Mouse (Mus musculus) embryonic facial prominence, embryonic 14.5 days (tissue): Measurements from ENCODE around the gene Sgip1. TPM values are rescaled to one million over a fixed set of nuclear protein-coding genes. Genes with fewer than 3 reads are reported as not detected.

Source experiments
- ATAC-seq: fragments of 200-750 bp; cut with Nextera tagmentation; 2 replicates; pipeline ENCODE4 v1.8.0; 2017; ENCODE audit warnings: low read depth, moderate number of reproducible peaks, moderate TSS enrichment
- DNase-seq: peaks from one replicate; pipeline ENCODE4 v3.0.0-alpha.2; 2015; ENCODE audit warnings: low spot score
- H3K27ac ChIP-seq: fragments of 300-500 bp; sonication (generic); replicated peaks from 2 replicates; pipeline ENCODE4 v1.5.1; 2014; ENCODE audit warnings: low read depth, mild to moderate bottlenecking, low read length, moderate library complexity
- H3K27me3 ChIP-seq: fragments of 300-500 bp; sonication (generic); replicated peaks from 2 replicates; pipeline ENCODE4 v1.6.1; 2014; ENCODE audit warnings: low read length; ENCODE audit not compliant: control insufficient read depth, insufficient read depth
- H3K36me3 ChIP-seq: fragments of 300-500 bp; sonication (generic); 2 replicates; pipeline ENCODE4 v1.6.1; 2014; ENCODE audit warnings: low read length, mixed read lengths; ENCODE audit not compliant: control insufficient read depth, insufficient read depth
- H3K4me1 ChIP-seq: fragments of 300-500 bp; sonication (generic); 2 replicates; pipeline ENCODE4 v1.6.1; 2014; ENCODE audit warnings: antibody characterized with exemption, low read length; ENCODE audit not compliant: control insufficient read depth, insufficient read depth
- H3K4me2 ChIP-seq: fragments of 300-500 bp; sonication (generic); 2 replicates; pipeline ENCODE4 v1.6.1; 2014; ENCODE audit warnings: low read depth, mild to moderate bottlenecking, low read length, moderate library complexity, mixed read lengths
- H3K4me3 ChIP-seq: fragments of 300-500 bp; sonication (generic); 2 replicates; pipeline ENCODE4 v1.5.1; 2014; ENCODE audit warnings: low read depth, mild to moderate bottlenecking, low read length
- H3K9ac ChIP-seq: fragments of 300-500 bp; sonication (generic); 2 replicates; pipeline ENCODE4 v1.6.1; 2014; ENCODE audit warnings: low read depth, mild to moderate bottlenecking, low read length, moderate library complexity, mixed read lengths
- H3K9me3 ChIP-seq: fragments of 300-500 bp; sonication (generic); 2 replicates; pipeline ENCODE4 v1.6.1; 2016; ENCODE audit warnings: low read length; ENCODE audit not compliant: control insufficient read depth
- WGBS: fragments of 180-500 bp; shearing (Covaris S2); extraction: QIAGEN DNeasy Blood & Tissue Kit; methylation state at CpG from one replicate; pipeline ENCODE4 v1.1.7; 2014; 5-methylcytosine and 5-hydroxymethylcytosine counted together
- polyA plus RNA-seq: library from polyadenylated mRNA; unstranded; fragments of >200 nt; fragmentation: Nextera tagmentation; extraction: Ambion mirVana; gene quantifications from 2 replicates; pipeline ENCODE4 v1.2.1, GENCODE M21; 2014

The Sgip1 gene
- polyA plus RNA-seq, 1 experiment from 2014 or later, result 4.0 TPM

DNA sequence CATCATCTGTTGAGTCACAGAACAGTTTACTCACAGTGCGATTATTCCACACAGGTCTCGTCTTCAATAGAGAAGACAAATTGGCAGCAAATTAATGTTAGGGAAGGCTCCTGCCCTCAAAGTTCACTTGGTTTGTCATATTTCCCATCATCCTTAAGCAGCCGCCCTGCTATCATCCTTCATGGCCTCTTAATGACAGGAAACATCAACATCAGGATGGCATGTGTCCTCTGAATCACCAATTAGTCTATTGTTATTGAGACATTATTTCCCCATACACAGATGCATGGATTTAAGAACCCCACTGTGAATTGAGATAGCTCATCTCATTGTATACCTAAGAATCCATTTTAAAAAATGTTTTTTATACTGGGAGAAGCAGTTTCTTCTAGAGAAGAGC is 10.1 kb upstream of the Sgip1 start:
- 88% methylated on average over 3 of the region's 3 CpGs for WGBS
- Histone ChIP-seq H3K27me3 (no peaks in the 10 kb centered on the region), H3K4me1 (no peaks in the 10 kb centered on the region), H3K9ac (no peak overlapping the region), H3K36me3 (no peaks in the 10 kb centered on the region), H3K27ac (no peak overlapping the region), H3K4me2 (no peak overlapping the region), H3K4me3 (no peak overlapping the region), H3K9me3 (no peaks in the 10 kb centered on the region)
- DNase-seq, result no peak
- no peak for ATAC-seq

DNA sequence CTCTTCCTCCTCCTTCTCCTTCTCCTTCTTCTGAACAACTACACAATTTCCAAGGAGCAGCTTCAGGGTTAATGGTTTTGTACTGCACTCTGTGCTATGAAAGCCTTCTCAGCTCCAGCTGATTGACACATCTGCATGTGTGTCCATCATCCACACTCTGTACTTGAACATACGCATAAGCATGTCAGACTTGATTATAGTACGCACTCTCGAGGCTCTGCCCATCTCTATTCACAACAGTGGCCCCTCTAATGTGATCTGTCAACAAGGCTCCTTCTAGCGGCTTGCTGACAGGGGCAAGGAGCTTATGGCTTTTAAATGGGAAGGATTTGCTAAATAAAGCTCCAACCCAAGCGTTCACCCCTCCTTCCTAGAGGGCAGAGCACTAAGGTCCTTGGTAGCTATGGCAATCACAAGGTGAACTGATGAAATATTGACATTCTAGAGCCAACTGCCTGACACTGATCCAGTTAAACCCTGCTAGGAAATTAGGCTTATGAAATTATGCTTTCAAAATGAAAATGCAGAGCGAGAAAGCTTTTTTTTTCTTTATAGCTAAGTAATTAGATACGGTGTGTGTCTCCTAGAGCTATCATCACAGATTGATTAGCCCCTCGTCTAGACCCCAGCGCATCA is 7.0 kb upstream of the Sgip1 start:
- Histone ChIP-seq H3K27me3 (no peaks in the 10 kb centered on the region), H3K4me3 (no peak overlapping the region), H3K9ac (no peak overlapping the region), H3K9me3 (no peaks in the 10 kb centered on the region), H3K27ac (no peak overlapping the region), H3K4me1 (no peaks in the 10 kb centered on the region), H3K36me3 (no peaks in the 10 kb centered on the region), H3K4me2 (no peak overlapping the region)
- ATAC-seq, result no peak
- no peak for DNase-seq
- WGBS, result 64% methylated on average over 9 of the region's 9 CpGs

DNA sequence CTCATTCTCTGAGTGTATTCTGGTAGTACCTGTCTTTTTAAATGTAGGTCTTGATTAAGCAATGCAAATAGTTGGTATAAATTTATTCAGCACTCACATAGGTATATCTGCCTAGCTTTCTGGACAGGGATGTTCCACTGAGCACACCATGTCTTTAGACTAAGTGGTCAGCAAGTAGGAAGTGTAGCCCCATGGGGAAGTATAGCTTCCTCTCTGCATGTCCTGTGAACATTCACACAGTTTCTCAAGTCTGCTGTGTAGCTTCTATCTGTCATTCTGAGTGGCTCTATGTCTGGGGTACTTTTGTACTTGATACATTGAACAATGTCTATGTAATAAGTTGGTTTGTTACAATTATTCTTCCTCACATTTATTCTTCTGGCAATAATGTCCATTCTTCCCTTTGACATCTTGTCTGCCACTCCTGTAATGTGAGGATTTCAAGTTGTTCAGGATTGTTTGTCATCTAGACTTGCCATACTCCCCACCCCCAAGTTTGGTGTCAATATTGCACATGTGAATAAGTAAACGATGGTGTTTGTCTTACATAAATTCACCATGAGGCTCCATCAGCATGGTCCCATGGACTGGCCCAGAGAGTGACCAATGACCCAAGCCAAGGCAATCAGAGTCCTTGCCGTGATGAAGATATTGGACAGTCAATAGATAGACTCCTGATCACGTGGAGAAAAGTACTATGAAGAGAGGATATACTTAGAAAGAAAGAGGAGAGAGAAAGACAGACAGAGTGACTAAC is 12.4 kb downstream of the Sgip1 start:
- no peaks in the 10 kb centered on the region for H3K27me3 ChIP-seq
- H3K4me3 ChIP-seq, result no peak overlapping the region
- no peak for ATAC-seq
- H3K27ac ChIP-seq, result no peak overlapping the region
- 81% methylated on average over 3 of the region's 3 CpGs for WGBS
- no peak for DNase-seq
- no peaks in the 10 kb centered on the region for H3K4me1 ChIP-seq
- H3K9ac ChIP-seq, result no peak overlapping the region
- no peak overlapping the region for H3K4me2 ChIP-seq
- no peaks in the 10 kb centered on the region for H3K36me3 ChIP-seq
- H3K9me3 ChIP-seq, result no peaks in the 10 kb centered on the region

- Histone ChIP-seq H3K27me3 (no peaks in the 10 kb centered on the region), H3K9me3 (no peaks in the 10 kb centered on the region), H3K4me1 (no peaks in the 10 kb centered on the region), H3K36me3 (no peaks in the 10 kb centered on the region), H3K9ac (peak overlapping the region; percentile 70), H3K27ac (peak overlapping the region; percentile 84), H3K4me2 (peak overlapping the region; percentile 97), H3K4me3 (peak overlapping the region; percentile 54)
- under 1% methylated on average over 39 of the region's 41 CpGs for WGBS
- ATAC-seq (peak; percentile 48), DNase-seq (peak; percentile 77)
These were observed 18.2 kb downstream of the Sgip1 start for GRCm38 (mm10) chr4:102759095-102759890.

DNA sequence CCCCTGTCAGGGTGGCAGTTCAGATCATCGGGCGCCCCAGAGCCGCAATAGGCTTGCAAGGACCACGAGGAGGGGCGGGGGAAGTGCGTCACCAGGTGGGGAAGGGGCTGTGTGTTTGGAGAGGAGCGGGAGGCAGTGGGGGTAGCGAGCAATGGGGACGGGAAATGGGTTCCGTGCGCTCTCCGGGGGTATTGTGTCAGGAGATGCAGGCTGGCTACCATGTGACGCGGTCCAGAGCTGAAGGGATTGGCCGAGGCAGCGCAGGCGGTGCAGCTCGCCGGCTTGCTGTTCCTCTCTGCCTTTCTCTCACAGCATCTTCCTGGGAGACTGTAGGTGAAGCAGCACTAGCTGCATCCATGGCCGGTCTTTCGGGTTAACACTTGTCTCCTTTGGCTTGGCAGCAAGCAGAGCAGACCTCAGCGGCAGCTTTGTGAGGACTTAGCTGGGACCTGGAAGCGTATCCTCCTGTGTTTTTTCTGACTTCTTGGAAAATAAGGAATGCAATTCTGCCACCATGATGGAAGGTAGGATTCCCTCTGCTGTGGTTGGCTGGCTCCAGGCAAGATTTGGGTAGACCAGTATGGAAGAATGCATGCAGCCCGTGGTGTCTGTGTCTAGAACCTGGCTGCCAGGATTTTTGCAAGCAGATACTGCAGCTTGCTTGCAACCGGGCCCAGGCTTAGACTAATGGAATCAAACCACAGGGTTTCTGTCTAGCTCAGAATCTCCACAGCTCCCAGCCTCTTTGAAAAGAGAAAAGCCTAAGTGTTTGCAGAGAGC is 19.1 kb downstream of the Sgip1 start:
- Histone ChIP-seq H3K4me3 (peak overlapping the region; percentile 54), H3K36me3 (no peaks in the 10 kb centered on the region), H3K27me3 (no peaks in the 10 kb centered on the region), H3K9ac (peak overlapping the region; percentile 70), H3K27ac (peak overlapping the region; percentile 84), H3K4me2 (peak overlapping the region; percentile 97), H3K9me3 (no peaks in the 10 kb centered on the region), H3K4me1 (no peaks in the 10 kb centered on the region)
- peak; percentile 96 for ATAC-seq
- 1% methylated on average over 20 of the region's 25 CpGs for WGBS
- DNase-seq, result peak; percentile 90

- H3K4me1 ChIP-seq, result no peaks in the 10 kb centered on the region
- no peaks in the 10 kb centered on the region for H3K9me3 ChIP-seq
- H3K9ac ChIP-seq, result no peak overlapping the region
- no peaks in the 10 kb centered on the region for H3K36me3 ChIP-seq
- no peak for DNase-seq
- ATAC-seq, result no peak
- H3K4me3 ChIP-seq, result no peak overlapping the region
- WGBS, result 86% methylated on average over 7 of the region's 7 CpGs
- peak overlapping the region; percentile 97; the same call in 1 of the 2 replicates for H3K4me2 ChIP-seq
- H3K27me3 ChIP-seq, result no peaks in the 10 kb centered on the region
- no peak overlapping the region for H3K27ac ChIP-seq
These were observed 21.0 kb downstream of the Sgip1 start for GRCm38 (mm10) chr4:102762075-102762474.

- DNase-seq, result no peak
- Histone ChIP-seq H3K4me1 (no peaks in the 10 kb centered on the region), H3K9ac (no peak overlapping the region), H3K9me3 (no peaks in the 10 kb centered on the region), H3K36me3 (no peaks in the 10 kb centered on the region), H3K4me3 (no peak overlapping the region), H3K27me3 (no peaks in the 10 kb centered on the region), H3K4me2 (no peak overlapping the region), H3K27ac (no peak overlapping the region)
- ATAC-seq, result no peak
- 71% methylated on average over 1 of the region's 1 CpGs for WGBS
These were observed 28.0 kb downstream of the Sgip1 start for GRCm38 (mm10) chr4:102769070-102769469.

DNA sequence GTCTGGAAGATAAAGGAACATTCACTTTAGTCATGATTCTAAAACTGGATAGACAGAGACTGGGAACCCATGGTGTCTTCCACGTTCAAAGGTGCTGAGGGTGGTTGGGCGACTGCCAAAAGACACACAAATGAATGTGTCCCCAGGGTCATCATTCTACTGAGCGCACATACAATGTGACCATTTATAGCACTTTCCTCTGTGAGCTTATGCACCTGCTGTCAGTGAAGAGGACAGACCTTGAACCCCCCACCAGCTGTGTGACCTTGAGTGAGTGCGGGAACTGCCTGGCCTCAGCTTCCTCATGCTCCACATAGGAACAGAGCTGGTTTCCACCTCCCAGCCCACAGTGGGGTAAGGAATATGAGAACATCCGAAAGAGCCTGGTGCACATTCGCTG is 28.8 kb downstream of the Sgip1 start:
- no peaks in the 10 kb centered on the region for H3K4me1 ChIP-seq
- H3K9me3 ChIP-seq, result no peaks in the 10 kb centered on the region
- ATAC-seq (no peak), DNase-seq (no peak)
- H3K27ac ChIP-seq, result no peak overlapping the region
- 83% methylated on average over 6 of the region's 6 CpGs for WGBS
- no peaks in the 10 kb centered on the region for H3K27me3 ChIP-seq
- H3K4me2 ChIP-seq, result no peak overlapping the region
- H3K4me3 ChIP-seq, result no peak overlapping the region
- no peaks in the 10 kb centered on the region for H3K36me3 ChIP-seq
- no peak overlapping the region for H3K9ac ChIP-seq
